Mouse (Mus musculus) spleen, adult 2 months (tissue): ENCODE results near the gene Auts2. TPM values are rescaled to one million over a fixed set of nuclear protein-coding genes. Genes with fewer than 3 reads are reported as not detected.
A peak's percentile ranks its signal among the peaks of the same experiment; 100 is the strongest.
"Not testable (repeated sequence)": the region's sequence is repeated elsewhere in the genome, so short reads cannot be mapped to it uniquely, and the experiment has no call there.

ENCODE experiments used
- DNase-seq, 2 experiments: peaks; one replicate each; pipeline versions ENCODE4 v3.0.0 to v3.0.0-alpha.2; 2012 to 2021; ENCODE audit warnings: low spot score in 2 of 2, low read depth in 1 of 2
- H3K27ac ChIP-seq: fragments of 200-500 bp; 2 replicates; pipeline ENCODE4 v1.5.1; 2012; ENCODE audit warnings: low read length, inconsistent platforms; ENCODE audit not compliant: insufficient read depth
- H3K27me3 ChIP-seq: fragments of 200-500 bp; 2 replicates; pipeline ENCODE4 v1.6.1; 2012; ENCODE audit warnings: mild to moderate bottlenecking, moderate library complexity, low read length, inconsistent platforms; ENCODE audit not compliant: control insufficient read depth, insufficient read depth
- H3K36me3 ChIP-seq: fragments of 200-500 bp; 2 replicates; pipeline ENCODE4 v1.6.1; 2012; ENCODE audit warnings: mild to moderate bottlenecking, low read length, inconsistent platforms; ENCODE audit not compliant: control insufficient read depth, insufficient read depth
- H3K4me1 ChIP-seq: fragments of 200-500 bp; 2 replicates; pipeline ENCODE4 v1.6.1; 2011; ENCODE audit warnings: inconsistent platforms; ENCODE audit not compliant: control insufficient read depth, insufficient read depth, insufficient read length
- H3K4me3 ChIP-seq: fragments of 200-500 bp; 2 replicates; pipeline ENCODE4 v1.5.1; 2011; ENCODE audit warnings: mild to moderate bottlenecking, inconsistent platforms; ENCODE audit not compliant: insufficient read depth, insufficient read length; ENCODE audit errors: extremely low read depth
- CTCF ChIP-seq: fragments of 200-500 bp; IDR thresholded peaks from 2 replicates; pipeline ENCODE4 v1.5.1; 2011; ENCODE audit warnings: mild to moderate bottlenecking, inconsistent platforms; ENCODE audit not compliant: insufficient read depth, insufficient read length, insufficient replicate concordance; ENCODE audit errors: extremely low read depth
- POLR2A ChIP-seq: fragments of 200-500 bp; IDR thresholded peaks from 2 replicates; pipeline ENCODE4 v1.6.1; 2011; ENCODE audit warnings: low read depth, low read length, inconsistent platforms
- WGBS: fragments of 180-500 bp; shearing (Covaris S2); methylation state at CpG from one replicate; pipeline ENCODE4 v1.1.7; 2018; 5-methylcytosine and 5-hydroxymethylcytosine counted together
- polyA plus RNA-seq: library from polyadenylated mRNA; depleted of rRNA; stranded (reverse); fragments of >200 nt; gene quantifications from 2 replicates; pipeline ENCODE4 v1.2.3, GENCODE M21; 2012; rRNA removed

Auts2 gene
- 0.95 and 1.3 TPM in 2 replicates for polyA plus RNA-seq

- no peak for TF ChIP-seq POLR2A
- no peak for TF ChIP-seq CTCF
- peak in 1 of 2 experiments; percentile 24 for DNase-seq
Measured at GRCm38 (mm10) chr5:132543118-132544071, at the start of gene Auts2. Gene Auts2 (minus strand): TSS chr5:132543344.

GRCm38 (mm10) chr5:132591721-132592695, 48.9 kb upstream of the Auts2 start:
- 91% methylated on average over 24 of the region's 24 CpGs for WGBS
- no peak overlapping the region for H3K27ac ChIP-seq
- H3K4me1 ChIP-seq = no peaks in the 10 kb centered on the region
- TF ChIP-seq CTCF (no peak), POLR2A (no peak)
- no peaks in the 10 kb centered on the region for H3K36me3 ChIP-seq
- H3K4me3 ChIP-seq = no peak overlapping the region
- H3K27me3 ChIP-seq = no peaks in the 10 kb centered on the region
- no peak for DNase-seq

More at GRCm38 (mm10) chr5:132543118-132544071, at the start of gene Auts2:
- Histone ChIP-seq H3K36me3 (no peaks in the 10 kb centered on the region), H3K27ac (no peak within 1 kb of the TSS), H3K27me3 (peaks cover 8% of the 10 kb centered on the region), H3K4me1 (no peaks in the 10 kb centered on the region; the same call in 1 of the 2 replicates), H3K4me3 (peak within 1 kb of the TSS; percentile 49)
- 2% methylated on average over 91 of the region's 105 CpGs for WGBS

GRCm38 (mm10) chr5:132579774-132580173, 36.6 kb upstream of the Auts2 start:
- WGBS = 26% methylated on average over 7 of the region's 7 CpGs
- Histone ChIP-seq H3K4me1 (no peaks in the 10 kb centered on the region), H3K27ac (no peak overlapping the region), H3K27me3 (no peaks in the 10 kb centered on the region), H3K4me3 (no peak overlapping the region), H3K36me3 (no peaks in the 10 kb centered on the region)
- no peak for DNase-seq
- TF ChIP-seq POLR2A (no peak), CTCF (no peak)

- not testable (repeated sequence) for DNase-seq, H3K27me3 ChIP-seq, H3K4me1 ChIP-seq, H3K27ac ChIP-seq, H3K36me3 ChIP-seq, H3K4me3 ChIP-seq
- 73% methylated on average over 6 of the region's 6 CpGs for WGBS
Measured at GRCm38 (mm10) chr5:132560771-132561170, 17.6 kb upstream of the Auts2 start.

- DNase-seq = no peak
- TF ChIP-seq POLR2A = no peak
- no peak for TF ChIP-seq CTCF
- Histone ChIP-seq H3K4me1 (no peaks in the 10 kb centered on the region; the same call in 1 of the 2 replicates), H3K4me3 (no peak overlapping the region), H3K27me3 (peaks cover 8% of the 10 kb centered on the region), H3K36me3 (no peaks in the 10 kb centered on the region), H3K27ac (no peak overlapping the region)
- 50% methylated on average over 1 of the region's 1 CpGs for WGBS
Measured at GRCm38 (mm10) chr5:132545761-132546160, 2.6 kb upstream of the Auts2 start.

GRCm38 (mm10) chr5:132544176-132544995, 1.2 kb upstream of the Auts2 start:
- no peak for DNase-seq
- Histone ChIP-seq H3K27ac (no peak overlapping the region), H3K4me1 (no peaks in the 10 kb centered on the region; the same call in 1 of the 2 replicates), H3K27me3 (peaks cover 8% of the 10 kb centered on the region), H3K36me3 (no peaks in the 10 kb centered on the region), H3K4me3 (no peak overlapping the region)
- TF ChIP-seq CTCF (no peak), POLR2A (no peak)
- WGBS = 19% methylated on average over 26 of the region's 26 CpGs
